Mouse (Mus musculus) forebrain, embryonic 15.5 days (tissue): Measurements from ENCODE around the gene Trpm3. TPM values are rescaled to one million over a fixed set of nuclear protein-coding genes. Genes with fewer than 3 reads are reported as not detected.

ENCODE experiments used
- ATAC-seq: fragments of 200-750 bp; cut with Nextera tagmentation; replicated peaks from 2 replicates; pipeline ENCODE4 v1.8.0; 2017; ENCODE audit warnings: mild to moderate bottlenecking, moderate TSS enrichment, moderate library complexity
- H3K27ac ChIP-seq: fragments of 300-500 bp; sonication (generic); replicated peaks from 2 replicates; pipeline ENCODE4 v1.5.1; 2015; ENCODE audit warnings: mild to moderate bottlenecking, inconsistent platforms
- H3K27me3 ChIP-seq: fragments of 300-500 bp; sonication (generic); 2 replicates; pipeline ENCODE4 v1.6.1; 2015; ENCODE audit warnings: inconsistent platforms
- H3K36me3 ChIP-seq: fragments of 300-500 bp; sonication (generic); 2 replicates; pipeline ENCODE4 v1.6.1; 2015; ENCODE audit warnings: mild to moderate bottlenecking, inconsistent platforms
- H3K4me1 ChIP-seq: fragments of 300-500 bp; sonication (generic); 2 replicates; pipeline ENCODE4 v1.6.1; 2015; ENCODE audit warnings: inconsistent platforms
- H3K4me2 ChIP-seq: fragments of 300-500 bp; sonication (generic); replicated peaks from 2 replicates; pipeline ENCODE4 v1.6.1; 2015; ENCODE audit warnings: mild to moderate bottlenecking, inconsistent platforms
- H3K4me3 ChIP-seq: fragments of 300-500 bp; sonication (generic); 2 replicates; pipeline ENCODE4 v1.5.1; 2015; ENCODE audit warnings: mild to moderate bottlenecking, inconsistent platforms
- H3K9ac ChIP-seq: fragments of 300-500 bp; sonication (generic); replicated peaks from 2 replicates; pipeline ENCODE4 v1.6.1; 2015; ENCODE audit warnings: mild to moderate bottlenecking, inconsistent platforms
- H3K9me3 ChIP-seq: fragments of 300-500 bp; sonication (generic); 2 replicates; pipeline ENCODE4 v1.6.1; 2016; ENCODE audit warnings: inconsistent platforms
- WGBS: fragments of 180-500 bp; shearing (Covaris S2); methylation state at CpG from one replicate; pipeline ENCODE4 v1.1.7; 2015; ENCODE audit warnings: mixed read lengths; 5-methylcytosine and 5-hydroxymethylcytosine counted together
- polyA plus RNA-seq: library from polyadenylated mRNA; unstranded; fragments of >200 nt; fragmentation: Nextera tagmentation; extraction: Ambion mirVana; gene quantifications from 2 replicates; pipeline ENCODE4 v1.2.1, GENCODE M21; 2015

The Trpm3 gene
- polyA plus RNA-seq, 1 experiment from 2014 or later: 21.6 TPM

DNA sequence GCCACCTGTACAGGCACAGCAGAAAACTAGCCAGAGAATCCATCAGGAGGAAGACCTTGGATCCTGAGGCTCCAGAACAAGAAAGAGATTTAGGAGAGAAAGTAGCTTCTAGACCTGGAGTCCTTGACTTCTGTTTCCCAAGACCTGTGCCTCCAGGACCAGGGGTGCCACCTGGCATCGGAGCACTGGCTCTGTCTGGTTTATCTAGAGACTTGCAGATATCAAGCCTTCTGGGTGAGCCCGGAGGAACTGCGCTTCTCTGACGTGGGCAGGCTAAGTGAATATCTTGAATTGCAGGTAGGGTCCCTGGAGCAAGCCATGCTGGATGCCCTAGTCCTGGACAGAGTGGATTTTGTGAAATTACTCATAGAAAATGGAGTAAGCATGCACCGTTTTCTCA, 746.2 kb downstream of the Trpm3 start:
- Histone ChIP-seq H3K9ac (no peak overlapping the region), H3K27me3 (no peaks in the 10 kb centered on the region), H3K27ac (no peak overlapping the region), H3K36me3 (no peaks in the 10 kb centered on the region), H3K4me1 (peaks cover 5% of the 10 kb centered on the region; the same call in 1 of the 2 replicates), H3K4me3 (no peak overlapping the region), H3K4me2 (no peak overlapping the region), H3K9me3 (no peaks in the 10 kb centered on the region)
- ATAC-seq: no peak
- 96% methylated on average over 5 of the region's 5 CpGs for WGBS

DNA sequence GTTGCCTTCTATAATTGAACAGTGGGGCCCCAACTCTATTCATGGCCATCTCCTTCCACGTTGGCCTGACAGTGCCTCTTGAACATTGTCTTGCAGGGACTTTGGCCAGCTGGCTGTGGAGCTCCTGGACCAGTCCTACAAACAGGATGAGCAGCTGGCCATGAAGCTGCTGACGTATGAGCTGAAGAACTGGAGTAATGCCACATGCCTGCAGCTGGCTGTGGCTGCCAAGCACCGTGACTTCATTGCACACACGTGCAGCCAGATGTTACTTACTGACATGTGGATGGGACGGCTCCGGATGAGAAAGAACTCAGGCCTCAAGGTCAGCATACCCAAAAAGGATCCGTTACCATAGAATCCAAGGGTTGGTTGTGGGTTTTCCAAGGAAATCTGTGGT, 763.0 kb downstream of the Trpm3 start:
- ATAC-seq: no peak
- 91% methylated on average over 7 of the region's 7 CpGs for WGBS

DNA sequence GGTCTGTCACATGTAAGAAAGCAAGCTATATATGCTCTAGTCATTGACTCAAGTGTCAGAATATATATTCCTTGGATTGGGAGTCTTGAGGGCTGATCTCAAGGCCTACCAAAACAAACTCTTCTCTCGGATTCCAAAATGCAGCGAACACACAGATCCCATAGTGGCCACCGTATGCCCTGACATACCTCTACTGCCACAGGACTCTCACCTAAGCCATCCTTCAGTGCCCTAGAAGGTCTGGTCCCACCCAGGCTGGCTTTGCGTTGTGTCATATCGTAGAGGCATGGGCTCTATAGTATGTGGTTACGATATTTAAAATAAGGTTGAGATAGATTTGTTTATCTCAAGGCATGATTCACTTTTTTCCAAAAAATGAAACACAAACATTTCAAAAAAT, 763.5 kb downstream of the Trpm3 start:
- 96% methylated on average over 6 of the region's 6 CpGs for WGBS
- ATAC-seq: no peak
- Histone ChIP-seq H3K4me3 (no peak overlapping the region), H3K9ac (no peak overlapping the region), H3K27me3 (no peaks in the 10 kb centered on the region), H3K4me1 (peaks cover 15% of the 10 kb centered on the region), H3K4me2 (no peak overlapping the region), H3K36me3 (no peaks in the 10 kb centered on the region), H3K27ac (no peak overlapping the region), H3K9me3 (no peaks in the 10 kb centered on the region)

More for the DNA sequence above, 763.0 kb downstream of the Trpm3 start:
- no peak overlapping the region for H3K4me2 ChIP-seq
- no peak overlapping the region for H3K27ac ChIP-seq
- no peak overlapping the region for H3K9ac ChIP-seq
- no peaks in the 10 kb centered on the region for H3K27me3 ChIP-seq
- H3K4me3 ChIP-seq: no peak overlapping the region
- peaks cover 15% of the 10 kb centered on the region for H3K4me1 ChIP-seq
- no peaks in the 10 kb centered on the region for H3K36me3 ChIP-seq
- H3K9me3 ChIP-seq: no peaks in the 10 kb centered on the region

DNA sequence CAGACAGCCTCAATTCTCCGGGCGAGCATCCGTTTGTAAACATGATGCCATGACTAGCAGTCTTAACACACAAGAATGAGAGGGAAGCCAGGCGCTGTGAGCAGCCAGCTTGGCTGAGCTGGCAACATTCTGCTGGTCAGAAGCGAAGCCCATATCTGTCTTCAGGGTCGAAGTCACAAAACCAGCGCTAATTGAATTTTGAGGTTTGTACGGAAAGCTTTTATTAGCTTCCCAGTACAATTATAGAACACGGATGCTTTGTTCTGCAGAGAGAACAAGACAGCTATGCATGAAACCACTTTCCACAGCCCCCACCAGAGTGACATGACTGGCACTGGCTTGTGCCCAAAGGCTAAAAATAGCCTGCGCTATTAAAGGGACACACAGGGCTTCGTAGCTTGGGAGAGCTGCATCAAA, 766.2 kb downstream of the Trpm3 start:
- Histone ChIP-seq H3K4me2 (peak overlapping the region; percentile 23), H3K4me1 (peaks cover 15% of the 10 kb centered on the region), H3K9ac (no peak overlapping the region), H3K27ac (peak overlapping the region; percentile 72), H3K36me3 (no peaks in the 10 kb centered on the region), H3K4me3 (no peak overlapping the region), H3K9me3 (no peaks in the 10 kb centered on the region), H3K27me3 (no peaks in the 10 kb centered on the region)
- peak; percentile 82 for ATAC-seq
- 39% methylated on average over 11 of the region's 11 CpGs for WGBS

DNA sequence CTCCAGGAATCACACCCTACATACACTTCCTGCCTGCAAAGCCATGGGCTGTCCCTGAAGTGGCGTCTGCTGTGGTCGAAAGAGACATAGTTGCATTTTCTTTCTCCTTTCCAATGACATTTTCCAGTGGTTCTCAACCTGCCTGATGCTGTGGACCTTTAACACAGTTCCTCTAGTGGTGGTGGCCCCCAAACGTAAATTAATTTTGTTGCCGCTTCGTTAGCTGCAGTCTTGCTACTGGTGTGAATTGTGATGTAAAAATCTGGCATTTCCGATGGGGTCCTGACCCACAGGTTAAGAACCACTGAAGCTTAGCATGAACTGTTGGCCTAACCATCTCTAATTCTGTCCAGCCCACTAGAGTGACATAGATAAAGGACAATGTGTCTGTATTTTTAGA, 771.8 kb downstream of the Trpm3 start:
- H3K36me3 ChIP-seq: no peaks in the 10 kb centered on the region

DNA sequence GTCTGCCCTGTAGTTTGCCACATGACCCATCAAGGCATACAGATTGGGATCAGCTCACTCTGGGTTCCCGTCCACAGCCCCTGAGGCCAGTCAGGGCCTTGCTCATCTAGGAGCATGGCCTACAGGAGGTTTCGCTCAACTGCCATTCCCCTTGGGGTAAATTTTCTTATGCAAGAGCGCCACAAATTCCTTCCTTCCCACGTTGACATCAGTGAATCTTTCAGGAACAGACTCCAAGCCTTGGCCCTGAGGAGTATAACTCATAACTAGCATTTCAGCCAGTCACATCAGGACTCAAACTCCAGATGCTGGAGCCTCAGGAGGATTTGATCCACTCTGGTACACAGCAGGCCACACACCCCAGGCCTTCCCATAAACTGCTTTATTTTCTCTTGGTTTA, 774.1 kb downstream of the Trpm3 start:
- Histone ChIP-seq H3K9ac (no peak overlapping the region), H3K27me3 (no peaks in the 10 kb centered on the region), H3K4me2 (no peak overlapping the region), H3K36me3 (no peaks in the 10 kb centered on the region), H3K9me3 (no peaks in the 10 kb centered on the region), H3K4me1 (peaks cover 13% of the 10 kb centered on the region), H3K27ac (no peak overlapping the region), H3K4me3 (no peak overlapping the region)
- WGBS: 88% methylated on average over 4 of the region's 4 CpGs
- no peak for ATAC-seq

More for the DNA sequence above, 771.8 kb downstream of the Trpm3 start:
- no peak overlapping the region for H3K4me2 ChIP-seq
- H3K27me3 ChIP-seq: no peaks in the 10 kb centered on the region
- 78% methylated on average over 6 of the region's 6 CpGs for WGBS
- H3K4me3 ChIP-seq: no peak overlapping the region
- H3K9ac ChIP-seq: no peak overlapping the region
- peaks cover 1% of the 10 kb centered on the region; the same call in 1 of the 2 replicates for H3K4me1 ChIP-seq
- no peak overlapping the region for H3K27ac ChIP-seq
- H3K9me3 ChIP-seq: no peaks in the 10 kb centered on the region
- ATAC-seq: no peak

DNA sequence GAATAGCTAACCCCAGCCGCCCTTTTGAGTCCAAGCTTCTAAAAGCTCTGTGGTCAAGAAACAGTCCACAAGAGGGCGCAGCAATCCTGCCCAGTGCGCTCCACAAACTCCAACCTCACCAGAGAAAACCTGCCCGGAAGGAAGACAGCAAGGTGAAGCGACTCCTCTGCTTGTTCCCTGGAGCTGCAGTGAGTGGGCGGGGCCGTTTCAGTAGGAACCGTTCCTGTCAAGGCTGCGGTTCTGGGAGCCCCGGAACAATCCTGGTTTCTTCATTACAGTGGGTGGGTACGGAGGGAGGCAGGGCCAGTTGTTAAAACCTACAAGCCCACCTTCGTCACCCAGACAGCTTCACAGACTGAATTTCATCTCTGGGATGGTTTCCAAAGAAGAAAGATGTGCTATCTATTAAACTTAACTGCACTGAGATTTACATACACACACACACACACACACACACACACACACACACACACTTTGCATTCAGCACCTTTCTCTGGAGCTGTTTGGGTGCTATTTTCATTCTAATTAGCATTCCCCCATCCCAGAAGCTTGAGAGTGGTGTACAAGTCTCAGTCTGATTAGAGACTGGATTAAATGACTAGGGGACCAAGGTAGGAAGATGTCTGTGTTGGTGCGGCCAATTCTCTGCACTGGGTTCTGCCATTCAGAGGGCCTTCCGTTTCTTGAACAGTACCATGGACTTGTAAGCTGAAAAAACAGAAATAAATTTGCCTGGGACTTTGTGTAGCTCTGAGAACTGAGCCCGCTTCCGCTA, 777.2 kb downstream of the Trpm3 start:
- peak overlapping the region; percentile 37; the same call in 1 of the 2 replicates for H3K9ac ChIP-seq
- WGBS: 14% methylated on average over 16 of the region's 16 CpGs
- H3K4me3 ChIP-seq: peak overlapping the region; percentile 40
- H3K36me3 ChIP-seq: no peaks in the 10 kb centered on the region
- H3K9me3 ChIP-seq: no peaks in the 10 kb centered on the region
- ATAC-seq: peak; percentile 62
- peak overlapping the region; percentile 49 for H3K27ac ChIP-seq
- no peaks in the 10 kb centered on the region for H3K27me3 ChIP-seq
- H3K4me1 ChIP-seq: peaks cover 13% of the 10 kb centered on the region
- H3K4me2 ChIP-seq: peak overlapping the region; percentile 64

DNA sequence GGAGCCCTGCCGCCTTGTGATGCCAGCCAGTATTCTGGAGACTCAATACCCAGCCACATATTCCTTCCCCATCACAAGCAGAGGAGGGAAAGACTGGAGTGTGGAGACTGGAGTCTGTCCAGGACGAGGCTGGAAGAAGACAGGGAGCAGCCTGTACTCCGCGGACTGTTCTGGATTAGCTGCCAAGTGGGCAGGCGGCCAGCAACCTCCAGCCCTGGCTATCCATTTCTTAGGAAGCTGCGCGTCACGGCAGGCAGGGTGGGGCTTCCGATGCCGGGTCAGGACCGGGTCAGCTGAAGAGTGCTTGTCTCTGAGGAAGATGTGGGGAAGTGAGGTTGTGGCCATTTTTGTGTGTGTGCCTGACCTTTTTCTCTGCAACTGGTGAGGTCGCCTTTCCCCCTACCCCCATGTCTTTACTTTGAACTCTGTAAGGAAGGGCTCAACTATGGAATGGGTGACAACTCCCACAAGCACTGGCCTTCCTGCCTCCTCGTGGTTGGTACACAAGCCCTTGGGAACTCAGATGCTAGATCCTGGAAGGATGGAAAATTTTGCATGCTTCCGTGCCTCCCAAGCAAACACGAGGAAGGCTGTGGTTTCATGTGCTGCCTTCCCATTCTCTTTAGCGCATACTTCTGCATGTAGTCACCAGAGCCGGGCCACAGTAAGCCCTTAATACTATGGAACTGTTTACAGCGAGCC, 777.9 kb downstream of the Trpm3 start:
- 42% methylated on average over 18 of the region's 18 CpGs for WGBS
- Histone ChIP-seq H3K27me3 (no peaks in the 10 kb centered on the region), H3K9ac (no peak overlapping the region), H3K4me2 (peak overlapping the region; percentile 64), H3K27ac (peak overlapping the region; percentile 49), H3K36me3 (no peaks in the 10 kb centered on the region), H3K4me3 (no peak overlapping the region), H3K9me3 (no peaks in the 10 kb centered on the region), H3K4me1 (peaks cover 13% of the 10 kb centered on the region)
- peak; percentile 93 for ATAC-seq

DNA sequence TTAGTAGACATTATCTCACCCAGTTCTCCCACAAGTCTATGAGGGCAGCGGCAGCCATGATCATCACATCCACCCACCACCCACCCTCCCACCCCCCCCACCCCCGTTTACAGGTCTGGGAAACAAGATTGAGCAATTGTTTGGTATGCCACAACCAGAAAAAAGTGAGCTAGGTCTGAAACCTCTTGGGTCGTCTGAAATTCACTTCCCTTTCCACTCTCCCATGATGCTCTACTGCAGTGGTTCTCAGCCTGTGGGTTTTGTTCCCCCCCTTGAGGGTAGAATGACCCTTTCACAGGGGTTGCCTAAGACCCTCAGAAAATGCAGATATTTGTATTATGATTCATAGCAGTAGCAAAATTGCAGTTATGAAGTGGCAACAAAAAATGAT, 778.5 kb downstream of the Trpm3 start:
- Histone ChIP-seq H3K4me2 (no peak overlapping the region), H3K4me3 (no peak overlapping the region), H3K9me3 (no peaks in the 10 kb centered on the region), H3K36me3 (no peaks in the 10 kb centered on the region), H3K27me3 (no peaks in the 10 kb centered on the region), H3K9ac (no peak overlapping the region), H3K4me1 (peaks cover 13% of the 10 kb centered on the region), H3K27ac (no peak overlapping the region)
- ATAC-seq: no peak
- 86% methylated on average over 3 of the region's 3 CpGs for WGBS

DNA sequence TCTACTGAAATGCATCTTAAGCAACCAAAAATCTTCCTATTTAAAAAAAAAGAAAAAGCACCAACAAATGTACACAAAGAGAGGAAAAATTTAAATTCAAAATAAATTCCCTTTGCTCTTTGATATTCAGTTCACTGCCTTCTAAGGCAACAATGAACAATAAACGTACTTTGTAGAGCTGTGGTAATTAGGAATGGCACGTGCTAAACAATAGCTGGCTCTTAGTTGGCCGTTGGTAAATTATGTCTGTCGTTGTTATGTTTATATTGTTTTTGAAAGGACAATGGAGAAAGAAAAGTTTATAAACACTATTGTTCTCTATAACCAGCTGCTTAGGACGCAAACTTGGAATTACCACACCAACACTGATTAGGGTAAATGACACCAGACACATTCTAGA, 782.1 kb downstream of the Trpm3 start:
- no peaks in the 10 kb centered on the region for H3K9me3 ChIP-seq
- H3K4me2 ChIP-seq: no peak overlapping the region
- H3K4me1 ChIP-seq: peaks cover 10% of the 10 kb centered on the region
- H3K36me3 ChIP-seq: no peaks in the 10 kb centered on the region
- no peaks in the 10 kb centered on the region for H3K27me3 ChIP-seq
- WGBS: 35% methylated on average over 5 of the region's 5 CpGs
- no peak overlapping the region for H3K4me3 ChIP-seq
- ATAC-seq: no peak
- H3K9ac ChIP-seq: no peak overlapping the region
- no peak overlapping the region for H3K27ac ChIP-seq

DNA sequence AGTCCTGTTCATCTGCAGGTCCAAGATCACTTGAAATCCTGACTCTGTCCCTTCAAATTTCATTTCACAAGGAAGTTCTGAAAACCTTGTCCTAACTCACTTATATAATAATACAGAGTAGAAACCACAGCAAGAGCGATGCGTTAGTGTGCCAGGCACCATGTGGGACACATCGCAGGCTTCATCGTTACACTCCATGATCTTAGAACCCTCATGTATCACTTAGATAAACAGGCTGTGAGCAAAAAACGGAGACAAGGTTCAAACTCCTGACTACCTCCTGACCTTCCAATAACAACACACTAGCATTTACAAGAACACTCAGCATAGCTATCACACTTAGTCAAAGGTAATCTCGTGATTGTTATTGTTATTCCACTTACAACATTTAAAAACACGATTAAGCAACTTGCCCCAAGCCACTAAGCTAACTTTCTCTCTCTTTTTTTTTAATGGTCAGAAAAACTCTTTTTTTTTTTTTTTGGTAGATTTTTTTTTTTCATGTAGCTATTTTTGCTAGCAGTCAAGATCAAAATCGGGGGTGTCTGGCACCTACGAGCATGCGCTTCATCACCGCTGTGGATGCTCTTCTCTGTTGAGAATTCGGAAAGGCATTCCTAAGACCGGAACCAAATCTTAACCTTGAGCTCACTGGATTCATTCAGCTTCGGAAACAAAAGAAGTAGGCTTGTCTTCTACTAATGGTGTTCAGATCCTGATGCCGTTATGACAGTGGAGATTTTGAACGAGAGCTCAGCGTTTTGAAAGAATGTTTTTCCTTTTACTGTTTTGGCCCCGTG, 784.2 kb downstream of the Trpm3 start:
- ATAC-seq: no peak
- H3K4me1 ChIP-seq: no peaks in the 10 kb centered on the region

DNA sequence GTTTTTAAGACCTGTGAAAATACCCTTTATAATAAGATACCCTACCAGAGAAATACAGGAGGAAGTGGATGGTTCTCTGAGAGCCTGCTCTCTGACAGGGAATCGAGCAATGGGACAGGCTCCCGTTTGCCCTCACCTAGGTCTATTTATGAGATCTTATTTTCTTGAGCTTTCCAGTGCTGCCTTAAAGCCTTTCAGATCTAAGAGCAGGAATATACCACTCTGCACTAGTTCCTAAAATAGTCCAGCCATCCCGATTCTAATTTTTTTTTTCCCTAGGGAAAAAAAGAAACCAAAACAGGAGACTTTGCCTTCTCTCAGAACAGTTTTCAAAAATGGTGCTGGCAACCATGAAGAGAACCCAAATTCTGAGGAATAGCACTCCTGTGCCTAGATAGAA, 786.4 kb downstream of the Trpm3 start:
- H3K4me1 ChIP-seq: peaks cover 5% of the 10 kb centered on the region
- no peaks in the 10 kb centered on the region for H3K9me3 ChIP-seq
- no peak for ATAC-seq
- H3K27me3 ChIP-seq: no peaks in the 10 kb centered on the region
- H3K9ac ChIP-seq: no peak overlapping the region
- H3K4me2 ChIP-seq: no peak overlapping the region
- no peak overlapping the region for H3K27ac ChIP-seq
- H3K36me3 ChIP-seq: no peaks in the 10 kb centered on the region
- WGBS: 92% methylated on average over 3 of the region's 3 CpGs
- no peak overlapping the region for H3K4me3 ChIP-seq

More for the DNA sequence above, 784.2 kb downstream of the Trpm3 start:
- Histone ChIP-seq H3K9ac (no peak overlapping the region), H3K4me2 (no peak overlapping the region), H3K27ac (no peak overlapping the region), H3K9me3 (no peaks in the 10 kb centered on the region), H3K36me3 (no peaks in the 10 kb centered on the region), H3K4me3 (no peak overlapping the region), H3K27me3 (no peaks in the 10 kb centered on the region)
- 91% methylated on average over 18 of the region's 18 CpGs for WGBS
